Mouse (Mus musculus) limb, embryonic 15.5 days (tissue): ENCODE measurements around the gene Psg17. TPM values are rescaled to one million over a fixed set of nuclear protein-coding genes. Genes with fewer than 3 reads are reported as not detected.
A peak's percentile ranks its signal among the peaks of the same experiment; 100 is the strongest.
"Not testable (repeated sequence)": the region's sequence is repeated elsewhere in the genome, so short reads cannot be mapped to it uniquely, and the experiment has no call there.

ENCODE experiments used
- ATAC-seq: fragments of 200-750 bp; cut with Nextera tagmentation; 2 replicates; pipeline ENCODE4 v1.8.0; 2017; ENCODE audit warnings: low read depth, moderate TSS enrichment; ENCODE audit not compliant: insufficient number of reproducible peaks, low FRiP score, low TSS enrichment
- H3K27ac ChIP-seq: fragments of 300-500 bp; sonication (generic); 2 replicates; pipeline ENCODE4 v1.5.1; 2015; ENCODE audit warnings: moderate library complexity, mild to moderate bottlenecking, inconsistent platforms
- H3K27me3 ChIP-seq: fragments of 300-500 bp; sonication (generic); 2 replicates; pipeline ENCODE4 v1.6.1; 2015; ENCODE audit warnings: inconsistent platforms
- H3K36me3 ChIP-seq: fragments of 300-500 bp; sonication (generic); 2 replicates; pipeline ENCODE4 v1.6.1; 2015; ENCODE audit warnings: inconsistent platforms
- H3K4me1 ChIP-seq: fragments of 300-500 bp; sonication (generic); 2 replicates; pipeline ENCODE4 v1.6.1; 2015; ENCODE audit warnings: inconsistent platforms
- H3K4me2 ChIP-seq: fragments of 300-500 bp; sonication (generic); 2 replicates; pipeline ENCODE4 v1.6.1; 2015; ENCODE audit warnings: mild to moderate bottlenecking, inconsistent platforms
- H3K4me3 ChIP-seq: fragments of 300-500 bp; sonication (generic); 2 replicates; pipeline ENCODE4 v1.5.1; 2015; ENCODE audit warnings: mild to moderate bottlenecking, inconsistent platforms
- H3K9ac ChIP-seq: fragments of 300-500 bp; sonication (generic); 2 replicates; pipeline ENCODE4 v1.6.1; 2015; ENCODE audit warnings: inconsistent platforms
- H3K9me3 ChIP-seq: fragments of 300-500 bp; sonication (generic); 2 replicates; pipeline ENCODE4 v1.6.1; 2016; ENCODE audit warnings: inconsistent platforms
- WGBS: fragments of 180-500 bp; shearing (Covaris S2); methylation state at CpG from one replicate; pipeline ENCODE4 v1.1.7; 2015; 5-methylcytosine and 5-hydroxymethylcytosine counted together
- polyA plus RNA-seq: library from polyadenylated mRNA; unstranded; fragments of >200 nt; fragmentation: Nextera tagmentation; extraction: Ambion mirVana; gene quantifications from 2 replicates; pipeline ENCODE4 v1.2.1, GENCODE M21; 2015

The Psg17 gene
- not detected in 2 replicates for polyA plus RNA-seq

- no peaks in the 10 kb centered on the region for H3K9me3 ChIP-seq
- no peaks in the 10 kb centered on the region for H3K27me3 ChIP-seq
- ATAC-seq, result no peak
- no peaks in the 10 kb centered on the region for H3K4me1 ChIP-seq
- H3K27ac ChIP-seq, result no peak within 1 kb of the TSS
- H3K9ac ChIP-seq, result no peak within 1 kb of the TSS
- no peak within 1 kb of the TSS for H3K4me2 ChIP-seq
- 64% methylated on average over 3 of the region's 3 CpGs for WGBS
- no peak within 1 kb of the TSS for H3K4me3 ChIP-seq
- H3K36me3 ChIP-seq, result no peaks in the 10 kb centered on the region
Observed at GRCm38 (mm10) chr7:18821507-18821906, at the start of gene Psg17. Psg17 (minus strand) TSS chr7:18821607.

GRCm38 (mm10) chr7:18871031-18871430, 49.6 kb upstream of the Psg17 start, which contains the start of gene Pglyrp1:
Pglyrp1 (plus strand) TSS chr7:18871331.
- not testable (repeated sequence) for H3K9ac ChIP-seq, H3K27ac ChIP-seq, H3K9me3 ChIP-seq, H3K4me3 ChIP-seq, H3K36me3 ChIP-seq, H3K4me1 ChIP-seq, H3K27me3 ChIP-seq, ATAC-seq, H3K4me2 ChIP-seq
- WGBS, result 67% methylated on average over 1 of the region's 8 CpGs

GRCm38 (mm10) chr7:18868491-18868890, 47.1 kb upstream of the Psg17 start:
- H3K4me3 ChIP-seq, result no peak overlapping the region
- no peak overlapping the region for H3K9ac ChIP-seq
- no peaks in the 10 kb centered on the region for H3K36me3 ChIP-seq
- ATAC-seq, result no peak
- H3K27ac ChIP-seq, result no peak overlapping the region
- 90% methylated on average over 2 of the region's 2 CpGs for WGBS
- no peaks in the 10 kb centered on the region for H3K9me3 ChIP-seq
- no peak overlapping the region for H3K4me2 ChIP-seq
- H3K27me3 ChIP-seq, result no peaks in the 10 kb centered on the region; the same call in 1 of the 2 replicates
- peaks cover 8% of the 10 kb centered on the region for H3K4me1 ChIP-seq

- Histone ChIP-seq H3K27me3 (no peaks in the 10 kb centered on the region), H3K36me3 (no peaks in the 10 kb centered on the region), H3K9ac (no peak overlapping the region), H3K4me1 (no peaks in the 10 kb centered on the region), H3K4me2 (no peak overlapping the region), H3K27ac (no peak overlapping the region), H3K9me3 (no peaks in the 10 kb centered on the region), H3K4me3 (no peak overlapping the region)
- 66% methylated on average over 6 of the region's 6 CpGs for WGBS
- ATAC-seq, result no peak
Observed at GRCm38 (mm10) chr7:18862801-18863200, 41.4 kb upstream of the Psg17 start.

GRCm38 (mm10) chr7:18858310-18858916, 37.0 kb upstream of the Psg17 start:
- Histone ChIP-seq H3K9me3 (no peaks in the 10 kb centered on the region), H3K36me3 (no peaks in the 10 kb centered on the region), H3K4me3 (no peak overlapping the region), H3K9ac (no peak overlapping the region), H3K4me1 (no peaks in the 10 kb centered on the region), H3K27ac (peak overlapping the region; percentile 48; the same call in 1 of the 2 replicates), H3K4me2 (no peak overlapping the region), H3K27me3 (no peaks in the 10 kb centered on the region)
- WGBS, result 64% methylated on average over 5 of the region's 5 CpGs
- no peak for ATAC-seq

GRCm38 (mm10) chr7:18848395-18848794, 27.0 kb upstream of the Psg17 start:
- Histone ChIP-seq H3K9me3 (no peaks in the 10 kb centered on the region), H3K36me3 (no peaks in the 10 kb centered on the region), H3K9ac (no peak overlapping the region), H3K4me3 (no peak overlapping the region), H3K4me2 (no peak overlapping the region), H3K27ac (no peak overlapping the region), H3K27me3 (no peaks in the 10 kb centered on the region), H3K4me1 (no peaks in the 10 kb centered on the region)
- WGBS, result 81% methylated on average over 1 of the region's 1 CpGs
- no peak for ATAC-seq

- Histone ChIP-seq H3K36me3 (no peaks in the 10 kb centered on the region), H3K27me3 (no peaks in the 10 kb centered on the region), H3K4me3 (no peak overlapping the region), H3K9ac (no peak overlapping the region), H3K4me2 (no peak overlapping the region), H3K4me1 (peaks cover 5% of the 10 kb centered on the region; the same call in 1 of the 2 replicates), H3K9me3 (no peaks in the 10 kb centered on the region), H3K27ac (no peak overlapping the region)
- WGBS, result 21% methylated on average over 5 of the region's 5 CpGs
- no peak for ATAC-seq
Observed at GRCm38 (mm10) chr7:18844811-18845210, 23.4 kb upstream of the Psg17 start.

- Histone ChIP-seq H3K9ac (no peak overlapping the region), H3K36me3 (no peaks in the 10 kb centered on the region), H3K9me3 (no peaks in the 10 kb centered on the region), H3K4me2 (peak overlapping the region; percentile 31), H3K27me3 (no peaks in the 10 kb centered on the region), H3K27ac (peak overlapping the region; percentile 51; the same call in 1 of the 2 replicates), H3K4me1 (peaks cover 5% of the 10 kb centered on the region; the same call in 1 of the 2 replicates), H3K4me3 (peak overlapping the region; percentile 19; the same call in 1 of the 2 replicates)
- no peak for ATAC-seq
- 86% methylated on average over 1 of the region's 1 CpGs for WGBS
Observed at GRCm38 (mm10) chr7:18841174-18841567, 19.8 kb upstream of the Psg17 start.

- Histone ChIP-seq H3K4me2 (peak overlapping the region; percentile 49), H3K4me3 (peak overlapping the region; percentile 39), H3K27ac (peak overlapping the region; percentile 87), H3K9me3 (no peaks in the 10 kb centered on the region), H3K36me3 (no peaks in the 10 kb centered on the region), H3K27me3 (no peaks in the 10 kb centered on the region), H3K4me1 (peaks cover 5% of the 10 kb centered on the region; the same call in 1 of the 2 replicates), H3K9ac (no peak overlapping the region)
- peak; percentile 77 for ATAC-seq
- 5% methylated on average over 16 of the region's 17 CpGs for whole genome bisulfite sequencing
Observed at GRCm38 (mm10) chr7:18840386-18841173, 19.2 kb upstream of the Psg17 start.

- H3K36me3 ChIP-seq, result no peaks in the 10 kb centered on the region
- no peaks in the 10 kb centered on the region for H3K27me3 ChIP-seq
- H3K9me3 ChIP-seq, result no peaks in the 10 kb centered on the region
- peak within 1 kb of the TSS; percentile 49 for H3K4me2 ChIP-seq
- H3K4me3 ChIP-seq, result peak within 1 kb of the TSS; percentile 39
- H3K4me1 ChIP-seq, result peaks cover 5% of the 10 kb centered on the region; the same call in 1 of the 2 replicates
- 11% methylated on average over 3 of the region's 3 CpGs for WGBS
- no peak within 1 kb of the TSS for H3K9ac ChIP-seq
- peak within 1 kb of the TSS; percentile 87 for H3K27ac ChIP-seq
- ATAC-seq, result peak; percentile 17; the same call in 1 of the 2 replicates
Observed at GRCm38 (mm10) chr7:18839865-18840264, 18.5 kb upstream of the Psg17 start, which contains the start of gene Mill2. Mill2 (plus strand) TSS chr7:18839966.

GRCm38 (mm10) chr7:18832298-18832697, 10.9 kb upstream of the Psg17 start:
- 38% methylated on average over 13 of the region's 13 CpGs for WGBS
- H3K9ac ChIP-seq, result no peak overlapping the region
- ATAC-seq, result no peak
- H3K27me3 ChIP-seq, result 0 out of 2 replicates have a peak, but pooled peaks cover 2% of the 10 kb centered on the region
- H3K9me3 ChIP-seq, result no peaks in the 10 kb centered on the region
- H3K27ac ChIP-seq, result no peak overlapping the region
- no peak overlapping the region for H3K4me2 ChIP-seq
- H3K36me3 ChIP-seq, result no peaks in the 10 kb centered on the region
- no peak overlapping the region for H3K4me3 ChIP-seq
- H3K4me1 ChIP-seq, result no peaks in the 10 kb centered on the region

GRCm38 (mm10) chr7:18829545-18829944, 8.1 kb upstream of the Psg17 start:
- no peaks in the 10 kb centered on the region for H3K36me3 ChIP-seq
- 0 out of 2 replicates have a peak, but pooled peaks cover 2% of the 10 kb centered on the region for H3K27me3 ChIP-seq
- no peaks in the 10 kb centered on the region for H3K9me3 ChIP-seq
- H3K27ac ChIP-seq, result no peak overlapping the region
- no peaks in the 10 kb centered on the region for H3K4me1 ChIP-seq
- H3K4me3 ChIP-seq, result no peak overlapping the region
- no peak overlapping the region for H3K4me2 ChIP-seq
- no peak overlapping the region for H3K9ac ChIP-seq
- 86% methylated on average over 7 of the region's 7 CpGs for WGBS
- ATAC-seq, result no peak
